Mouse (Mus musculus): Measurements from ENCODE around the gene Eno1. TPM values are rescaled to one million over a fixed set of nuclear protein-coding genes. Genes with fewer than 3 reads are reported as not detected.

The Eno1 gene
- polyA plus RNA-seq, 1 experiment from 2014 or later: 1,947 TPM

DNA sequence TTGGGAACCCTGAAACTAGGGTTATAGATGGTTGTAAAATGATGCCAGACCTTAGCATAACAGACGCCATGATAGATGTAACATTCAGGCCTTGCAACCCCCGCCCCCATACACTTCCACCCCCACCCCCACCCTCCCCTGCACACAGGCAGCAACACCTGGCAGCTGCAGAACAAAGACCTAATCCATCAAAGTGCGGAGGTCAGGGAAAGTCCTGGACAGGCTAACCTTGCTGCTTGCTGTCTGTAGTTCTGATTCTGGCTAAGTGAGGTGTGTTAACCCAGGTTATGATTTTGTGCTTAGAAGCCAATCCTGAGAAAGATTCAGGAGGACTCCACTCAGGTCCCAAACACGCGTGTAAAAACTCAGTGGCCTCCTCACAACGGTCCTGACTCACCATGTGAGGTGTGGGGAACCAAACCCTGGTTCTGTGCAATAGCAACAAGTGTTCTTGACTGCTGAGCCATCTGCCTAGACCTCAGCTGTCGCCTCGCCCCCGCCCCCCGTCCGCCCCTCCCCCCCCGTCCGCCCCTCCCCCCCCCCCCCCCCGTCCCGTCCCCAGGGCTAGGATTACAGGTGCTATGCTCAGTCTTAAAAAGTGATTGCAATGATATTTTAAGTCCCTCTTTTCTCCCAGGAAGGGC, 6.7 kb upstream of the Eno1 start:
- Histone ChIP-seq H3K9ac (no peak overlapping the region), H3K27ac (no peak overlapping the region; the same call in 1 of the 2 replicates), H3K36me3 (no peaks in the 10 kb centered on the region), H3K4me1 (peaks cover 43% of the 10 kb centered on the region), H3K4me2 (no peak overlapping the region), H3K9me3 (replicated peaks) (no peaks in the 10 kb centered on the region), H3K4me3 (replicated peaks) (no peak overlapping the region), H3K27me3 (no peaks in the 10 kb centered on the region)
- 32% methylated on average over 9 of the region's 15 CpGs for WGBS
- ATAC-seq (replicated peaks; ENCODE audit: low FRiP score): no peak

DNA sequence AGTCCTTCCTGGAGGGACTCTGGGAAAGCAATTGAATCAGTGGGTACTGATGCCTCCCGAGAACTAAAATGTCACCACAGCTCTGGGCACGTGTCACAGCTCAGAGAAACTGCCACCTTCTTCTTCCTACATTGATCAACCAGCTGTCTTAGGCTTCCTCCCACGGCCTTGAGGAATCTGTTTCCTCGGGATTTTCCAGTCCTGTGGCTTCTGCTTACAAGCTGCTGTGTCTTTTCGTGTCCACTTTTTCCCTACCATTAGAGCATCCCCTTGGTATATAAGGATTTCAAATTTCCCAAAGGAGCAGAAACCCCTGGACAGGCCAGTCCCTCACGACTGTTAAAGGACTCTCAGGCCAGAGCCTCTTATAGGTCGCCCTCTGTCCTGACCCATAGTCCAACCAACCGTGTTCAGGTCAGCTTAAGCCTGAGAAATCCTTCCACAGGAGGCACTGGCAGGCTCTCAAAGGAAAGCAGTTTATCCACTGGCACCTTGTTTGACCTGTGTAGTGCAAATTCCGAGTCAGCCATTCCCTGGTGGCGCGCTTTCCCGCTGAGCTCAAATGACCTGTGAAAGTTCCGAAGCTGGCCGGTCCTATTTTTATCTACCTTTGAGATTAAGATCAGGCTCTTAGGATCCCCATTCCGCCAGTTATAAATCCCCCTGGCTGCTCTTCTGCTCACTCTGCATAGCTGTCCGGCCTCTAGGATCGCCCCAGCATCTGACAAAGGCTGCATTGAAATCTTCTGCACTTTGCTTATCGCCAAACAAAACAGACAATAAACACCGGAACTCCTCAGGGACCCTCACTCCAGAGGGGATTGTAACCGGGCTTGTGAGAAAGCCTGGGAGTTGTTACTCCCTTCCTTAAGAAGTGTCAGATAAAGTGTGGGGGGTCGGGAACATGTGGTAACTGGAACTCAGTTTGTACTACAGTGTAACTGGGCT, 5.8 kb upstream of the Eno1 start:
- Histone ChIP-seq H3K9me3 (replicated peaks) (no peaks in the 10 kb centered on the region), H3K4me2 (0 out of 2 replicates have a peak overlapping the region, but pooled peaks have one; percentile 8), H3K27ac (peak overlapping the region; percentile 83), H3K27me3 (no peaks in the 10 kb centered on the region), H3K4me1 (peaks cover 51% of the 10 kb centered on the region), H3K4me3 (replicated peaks) (no peak overlapping the region), H3K36me3 (no peaks in the 10 kb centered on the region), H3K9ac (peak overlapping the region; percentile 15; the same call in 1 of the 2 replicates)
- 0 out of 2 replicates have a peak, but pooled peaks have one; percentile 30 for ATAC-seq (replicated peaks; ENCODE audit: low FRiP score)
- 11% methylated on average over 21 of the region's 21 CpGs for WGBS

- no peaks in the 10 kb centered on the region for H3K27me3 ChIP-seq
- WGBS: 42% methylated on average over 8 of the region's 8 CpGs
- ATAC-seq (replicated peaks; ENCODE audit: low FRiP score): no peak
- H3K4me3 ChIP-seq (replicated peaks): no peak overlapping the region
- H3K9me3 ChIP-seq (replicated peaks): no peaks in the 10 kb centered on the region
- 0 out of 2 replicates have a peak overlapping the region, but pooled peaks have one; percentile 22 for H3K27ac ChIP-seq
- peaks cover 56% of the 10 kb centered on the region for H3K4me1 ChIP-seq
- no peaks in the 10 kb centered on the region for H3K36me3 ChIP-seq
- no peak overlapping the region for H3K4me2 ChIP-seq
- no peak overlapping the region for H3K9ac ChIP-seq
Observed at GRCm38 (mm10) chr4:150231871-150232270, 4.7 kb upstream of the Eno1 start.

- Histone ChIP-seq H3K4me1 (peaks cover 64% of the 10 kb centered on the region), H3K27ac (peak overlapping the region; percentile 69), H3K27me3 (no peaks in the 10 kb centered on the region), H3K4me2 (no peak overlapping the region), H3K4me3 (replicated peaks) (no peak overlapping the region), H3K36me3 (peaks cover 6% of the 10 kb centered on the region; the same call in 1 of the 2 replicates), H3K9me3 (replicated peaks) (no peaks in the 10 kb centered on the region), H3K9ac (no peak overlapping the region)
- no peak for ATAC-seq (replicated peaks; ENCODE audit: low FRiP score)
- 32% methylated on average over 8 of the region's 8 CpGs for WGBS
Observed at GRCm38 (mm10) chr4:150234599-150235327, 1.8 kb upstream of the Eno1 start.

- Histone ChIP-seq H3K27me3 (no peaks in the 10 kb centered on the region), H3K27ac (peak overlapping the region; percentile 69; the same call in 1 of the 2 replicates), H3K36me3 (peaks cover 12% of the 10 kb centered on the region), H3K4me3 (replicated peaks) (no peak overlapping the region), H3K9me3 (replicated peaks) (no peaks in the 10 kb centered on the region), H3K4me1 (peaks cover 64% of the 10 kb centered on the region), H3K4me2 (no peak overlapping the region), H3K9ac (no peak overlapping the region)
- no peak for ATAC-seq (replicated peaks; ENCODE audit: low FRiP score)
- 79% methylated on average over 4 of the region's 4 CpGs for WGBS
Observed at GRCm38 (mm10) chr4:150235585-150235984, 936 bp upstream of the Eno1 start.

GRCm38 (mm10) chr4:150236031-150236430, 490 bp upstream of the Eno1 start:
- no peak for ATAC-seq (replicated peaks; ENCODE audit: low FRiP score)
- peak overlapping the region; percentile 64 for H3K4me2 ChIP-seq
- WGBS: 79% methylated on average over 8 of the region's 8 CpGs
- peak overlapping the region; percentile 57; the same call in 1 of the 2 replicates for H3K9ac ChIP-seq
- H3K36me3 ChIP-seq: peaks cover 17% of the 10 kb centered on the region
- no peaks in the 10 kb centered on the region for H3K9me3 ChIP-seq (replicated peaks)
- peaks cover 63% of the 10 kb centered on the region for H3K4me1 ChIP-seq
- no peaks in the 10 kb centered on the region for H3K27me3 ChIP-seq
- H3K4me3 ChIP-seq (replicated peaks): peak overlapping the region; percentile 79
- H3K27ac ChIP-seq: peak overlapping the region; percentile 97

DNA sequence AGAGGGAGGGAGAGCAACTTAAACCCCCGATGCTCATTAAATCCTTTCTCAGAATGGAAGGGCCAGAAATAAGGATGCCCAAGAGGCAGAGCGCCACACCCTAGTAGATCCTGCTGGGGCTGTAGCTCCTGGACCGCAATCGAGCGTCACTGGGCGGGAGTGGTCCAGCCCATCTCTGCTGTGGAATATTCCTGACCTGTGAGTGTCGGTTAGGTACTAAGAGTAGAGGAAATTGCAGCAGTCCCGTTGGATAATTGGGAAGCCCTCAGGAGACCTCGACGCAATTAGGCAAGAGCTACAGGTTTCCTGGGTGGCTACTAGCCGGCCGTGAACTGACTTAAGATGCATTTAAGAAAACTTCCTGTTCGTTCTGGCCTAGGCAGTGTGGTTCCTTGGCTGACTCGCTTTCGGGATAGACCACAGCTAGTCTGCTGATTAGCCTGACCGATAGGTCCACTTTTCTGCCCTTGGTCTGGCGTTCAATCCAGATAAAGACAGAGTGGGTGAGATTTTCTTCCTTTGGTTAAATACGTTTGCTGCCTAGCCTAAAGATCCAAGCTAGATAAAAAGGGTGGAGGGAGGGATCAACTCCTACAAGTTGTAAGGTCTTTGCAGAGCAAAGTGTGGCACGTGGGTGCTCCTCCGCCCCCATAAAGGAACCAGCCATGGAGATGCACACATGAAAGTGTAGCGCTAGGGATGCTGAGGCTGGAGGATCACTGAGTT, 1.3 kb downstream of the Eno1 start:
- Histone ChIP-seq H3K36me3 (peaks cover 35% of the 10 kb centered on the region), H3K4me3 (replicated peaks) (peak overlapping the region; percentile 79), H3K4me1 (peaks cover 61% of the 10 kb centered on the region), H3K9me3 (replicated peaks) (no peaks in the 10 kb centered on the region), H3K4me2 (peak overlapping the region; percentile 71), H3K27ac (peak overlapping the region; percentile 97), H3K9ac (peak overlapping the region; percentile 89), H3K27me3 (no peaks in the 10 kb centered on the region)
- ATAC-seq (replicated peaks; ENCODE audit: low FRiP score): no peak
- WGBS: under 1% methylated on average over 21 of the region's 21 CpGs

DNA sequence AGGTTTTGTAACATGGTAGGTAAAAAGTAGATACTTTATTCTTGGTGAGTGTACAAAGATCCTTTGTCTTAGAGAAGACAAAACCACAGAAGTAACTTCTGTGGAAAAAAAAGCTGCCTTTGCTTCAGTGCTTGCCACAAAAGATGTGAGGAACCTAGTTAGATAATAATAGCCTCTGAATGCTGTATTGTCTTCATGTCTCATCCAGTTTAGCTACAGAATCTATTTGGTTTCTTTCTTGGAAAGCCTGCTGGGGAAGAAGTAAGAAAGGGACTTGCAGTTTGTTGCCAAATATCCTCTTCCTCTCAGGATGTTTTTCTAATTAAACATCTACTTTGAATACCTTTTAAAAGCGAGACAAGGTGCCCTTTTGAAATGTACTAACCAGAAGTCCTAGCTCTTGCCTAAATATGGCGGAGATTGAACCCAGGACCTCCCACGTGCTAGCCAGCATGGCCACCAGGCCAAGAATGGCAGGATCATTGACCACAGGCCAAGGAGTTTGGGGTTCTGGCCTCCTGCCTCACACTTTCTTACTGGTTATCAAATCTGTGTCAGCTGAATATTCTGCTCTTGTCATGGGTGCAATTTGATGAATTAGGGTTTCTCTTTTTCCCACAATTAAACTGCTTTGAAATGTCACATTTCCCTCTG, 2.0 kb downstream of the Eno1 start:
- Histone ChIP-seq H3K4me3 (replicated peaks) (peak overlapping the region; percentile 79), H3K36me3 (peaks cover 42% of the 10 kb centered on the region), H3K4me1 (peaks cover 61% of the 10 kb centered on the region), H3K27ac (peak overlapping the region; percentile 97), H3K27me3 (no peaks in the 10 kb centered on the region), H3K9me3 (replicated peaks) (no peaks in the 10 kb centered on the region), H3K9ac (peak overlapping the region; percentile 89), H3K4me2 (peak overlapping the region; percentile 71)
- no peak for ATAC-seq (replicated peaks; ENCODE audit: low FRiP score)
- 7% methylated on average over 3 of the region's 3 CpGs for WGBS

DNA sequence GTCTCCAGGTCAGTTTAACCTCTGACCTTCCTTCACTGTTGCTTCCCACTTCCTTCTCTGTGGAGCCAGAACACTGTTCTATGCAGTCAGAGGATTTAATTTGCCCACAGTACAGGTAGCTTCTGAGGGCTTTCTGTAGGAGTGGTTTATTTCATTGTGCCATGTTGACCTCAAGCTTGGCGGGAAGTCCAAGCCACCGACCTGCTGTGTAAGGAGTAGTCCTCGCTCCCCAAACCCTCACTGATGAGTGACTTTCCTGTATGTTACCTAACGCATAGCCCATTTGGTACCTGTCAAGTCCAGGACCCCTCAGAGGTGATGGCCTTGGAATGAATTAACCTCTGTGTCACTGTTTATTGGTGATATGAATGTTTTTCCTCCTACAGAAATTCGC, 2.6 kb downstream of the Eno1 start:
- Histone ChIP-seq H3K4me1 (peaks cover 61% of the 10 kb centered on the region), H3K9ac (peak overlapping the region; percentile 89), H3K27ac (peak overlapping the region; percentile 97), H3K4me2 (peak overlapping the region; percentile 71), H3K4me3 (replicated peaks) (peak overlapping the region; percentile 79), H3K27me3 (no peaks in the 10 kb centered on the region), H3K36me3 (peaks cover 47% of the 10 kb centered on the region), H3K9me3 (replicated peaks) (no peaks in the 10 kb centered on the region)
- 18% methylated on average over 5 of the region's 5 CpGs for WGBS
- ATAC-seq (replicated peaks; ENCODE audit: low FRiP score): no peak

DNA sequence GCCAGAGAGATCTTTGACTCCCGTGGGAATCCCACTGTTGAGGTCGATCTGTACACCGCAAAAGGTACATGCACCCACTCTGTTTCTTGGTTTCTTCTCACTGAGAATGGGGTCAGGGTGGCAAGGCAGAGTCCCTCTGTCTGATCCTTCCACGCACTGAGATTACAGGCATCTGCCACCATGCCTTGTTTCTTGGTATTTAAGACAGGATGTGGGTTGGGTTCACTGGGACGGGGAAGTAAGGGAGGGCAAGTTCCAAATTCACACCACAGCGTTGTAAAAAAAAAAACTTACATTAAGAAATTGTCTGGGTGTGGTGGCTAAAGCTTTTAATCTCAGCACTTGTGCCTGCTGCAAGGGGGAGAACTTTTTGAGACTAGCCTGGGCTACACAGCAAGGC, 3.0 kb downstream of the Eno1 start:
- Histone ChIP-seq H3K9me3 (replicated peaks) (no peaks in the 10 kb centered on the region), H3K36me3 (peaks cover 52% of the 10 kb centered on the region), H3K9ac (peak overlapping the region; percentile 89; the same call in 1 of the 2 replicates), H3K27ac (peak overlapping the region; percentile 97), H3K4me2 (peak overlapping the region; percentile 71), H3K27me3 (no peaks in the 10 kb centered on the region), H3K4me1 (peaks cover 58% of the 10 kb centered on the region), H3K4me3 (replicated peaks) (peak overlapping the region; percentile 79)
- ATAC-seq (replicated peaks; ENCODE audit: low FRiP score): no peak
- WGBS: 22% methylated on average over 6 of the region's 6 CpGs

Data from kidney, embryonic 15.5 days (tissue).